Mouse (Mus musculus) lung, postnatal 0 days (tissue): ENCODE results near the gene Rgs8. TPM values are rescaled to one million over a fixed set of nuclear protein-coding genes. Genes with fewer than 3 reads are reported as not detected.

Experiments used
- ATAC-seq: fragments of 200-750 bp; cut with Nextera tagmentation; 2 replicates; pipeline ENCODE4 v1.8.0; 2017; ENCODE audit warnings: moderate library complexity
- DNase-seq: peaks from one replicate; pipeline ENCODE4 v3.0.0-alpha.2; 2016; ENCODE audit warnings: low spot score
- H3K27ac ChIP-seq: fragments of 300-500 bp; sonication (generic); 2 replicates; pipeline ENCODE4 v1.5.1; 2014; ENCODE audit warnings: antibody characterized with exemption, mild to moderate bottlenecking, low read length, mixed read lengths
- H3K27me3 ChIP-seq: fragments of 300-500 bp; sonication (generic); replicated peaks from 2 replicates; pipeline ENCODE4 v1.6.1; 2014; ENCODE audit warnings: low read length, mixed read lengths; ENCODE audit not compliant: insufficient read depth
- H3K36me3 ChIP-seq: fragments of 300-500 bp; sonication (generic); 2 replicates; pipeline ENCODE4 v1.6.1; 2014; ENCODE audit warnings: low read length, mixed read lengths; ENCODE audit not compliant: insufficient read depth
- H3K4me1 ChIP-seq: fragments of 300-500 bp; sonication (generic); 2 replicates; pipeline ENCODE4 v1.6.1; 2014; ENCODE audit warnings: antibody characterized with exemption, low read depth, low read length, mixed read lengths; ENCODE audit not compliant: insufficient read depth
- H3K4me2 ChIP-seq: fragments of 300-500 bp; sonication (generic); replicated peaks from 2 replicates; pipeline ENCODE4 v1.6.1; 2014; ENCODE audit warnings: low read depth, mild to moderate bottlenecking, low read length, moderate library complexity, mixed read lengths
- H3K4me3 ChIP-seq: fragments of 300-500 bp; sonication (generic); 2 replicates; pipeline ENCODE4 v1.5.1; 2014; ENCODE audit warnings: low read depth, low read length
- H3K9ac ChIP-seq: fragments of 300-500 bp; sonication (generic); replicated peaks from 2 replicates; pipeline ENCODE4 v1.6.1; 2014; ENCODE audit warnings: low read depth, mild to moderate bottlenecking
- H3K9me3 ChIP-seq: fragments of 300-500 bp; sonication (generic); 2 replicates; pipeline ENCODE4 v1.6.1; 2016; ENCODE audit warnings: low read length, mixed read lengths
- CTCF ChIP-seq: IDR thresholded peaks from 2 replicates; pipeline ENCODE4 v1.5.1; 2016; ENCODE audit warnings: antibody characterized with exemption, mild to moderate bottlenecking
- EP300 ChIP-seq: IDR thresholded peaks from 2 replicates; pipeline ENCODE4 v1.6.1; 2016; ENCODE audit warnings: antibody characterized with exemption, mild to moderate bottlenecking, control low read depth
- WGBS: fragments of 180-500 bp; shearing (Covaris S2); extraction: QIAGEN DNeasy Blood & Tissue Kit; methylation state at CpG from one replicate; pipeline ENCODE4 v1.1.7; 2014; 5-methylcytosine and 5-hydroxymethylcytosine counted together
- polyA plus RNA-seq: library from polyadenylated mRNA; unstranded; fragments of >200 nt; fragmentation: Nextera tagmentation; extraction: Ambion mirVana; gene quantifications from 2 replicates; pipeline ENCODE4 v1.2.1, GENCODE M21; 2015

The Rgs8 gene
- polyA plus RNA-seq = 0.12 and 0.14 TPM in 2 replicates

GRCm38 (mm10) chr1:153652938-153653623, at the start of gene Rgs8:
Gene Rgs8 (plus strand): TSS chr1:153653025.
- peak within 1 kb of the TSS; percentile 38 for H3K4me2 ChIP-seq
- no peaks in the 10 kb centered on the region for H3K27me3 ChIP-seq
- H3K4me3 ChIP-seq = 0 out of 2 replicates have a peak within 1 kb of the TSS, but pooled peaks have one; percentile 1
- peak; percentile 46 for ATAC-seq
- DNase-seq = peak; percentile 26
- TF ChIP-seq EP300 (no peak), CTCF (no peak)
- H3K9me3 ChIP-seq = no peaks in the 10 kb centered on the region
- H3K9ac ChIP-seq = no peak within 1 kb of the TSS; the same call in 1 of the 2 replicates
- H3K4me1 ChIP-seq = no peaks in the 10 kb centered on the region
- 2% methylated on average over 26 of the region's 26 CpGs for WGBS
- H3K36me3 ChIP-seq = no peaks in the 10 kb centered on the region
- H3K27ac ChIP-seq = no peak within 1 kb of the TSS

DNA sequence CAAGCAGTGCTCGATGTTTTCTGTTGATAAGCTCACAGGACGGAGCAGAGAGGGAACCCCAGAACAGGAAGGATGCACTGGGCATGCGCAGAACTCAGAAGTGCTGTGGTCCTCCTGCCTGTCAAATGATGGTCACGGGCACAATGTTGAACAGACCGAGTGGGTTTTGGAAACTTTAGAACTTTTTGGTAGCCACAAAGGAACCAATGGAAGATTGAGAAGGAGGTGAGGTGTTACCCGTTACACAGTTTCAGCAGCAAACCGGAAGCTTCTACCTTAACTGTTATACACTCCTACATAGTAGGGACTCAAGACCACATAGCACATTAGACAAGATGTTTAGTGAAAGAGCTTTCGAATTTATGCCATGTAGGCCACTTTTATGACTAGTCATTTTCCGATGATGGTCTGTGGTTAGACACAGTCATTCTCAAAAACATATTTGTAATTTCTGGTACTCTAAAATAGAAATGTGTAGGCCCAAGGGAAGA, 35.4 kb upstream of the Rgs8 start:
- Histone ChIP-seq H3K4me3 (no peak overlapping the region), H3K4me1 (no peaks in the 10 kb centered on the region), H3K36me3 (no peaks in the 10 kb centered on the region), H3K4me2 (no peak overlapping the region), H3K27ac (no peak overlapping the region), H3K27me3 (no peaks in the 10 kb centered on the region), H3K9me3 (no peaks in the 10 kb centered on the region), H3K9ac (no peak overlapping the region)
- WGBS = 84% methylated on average over 9 of the region's 9 CpGs
- DNase-seq (no peak), ATAC-seq (no peak)
- TF ChIP-seq EP300 = no peak
- no peak for TF ChIP-seq CTCF

DNA sequence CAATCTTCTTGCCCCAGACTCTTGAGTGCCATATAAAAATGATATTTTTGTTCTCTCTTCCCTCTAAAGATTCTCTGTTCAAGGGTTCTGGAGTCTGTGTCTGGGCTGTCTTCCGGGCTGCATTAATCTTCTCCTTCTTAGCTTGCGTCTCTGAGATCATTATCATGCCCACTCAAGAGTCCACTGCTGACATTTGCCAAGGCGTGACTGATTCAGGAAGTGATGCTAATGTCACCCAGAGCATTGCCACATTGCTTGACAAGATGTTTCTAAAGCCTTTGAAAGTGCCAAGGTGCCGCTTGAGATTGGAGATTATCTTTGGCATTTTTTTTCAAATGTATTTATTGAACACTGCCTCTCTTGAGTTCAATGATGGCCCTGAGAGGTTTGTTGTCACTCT, 29.8 kb upstream of the Rgs8 start:
- TF ChIP-seq CTCF (no peak), EP300 (no peak)
- Histone ChIP-seq H3K4me1 (no peaks in the 10 kb centered on the region), H3K4me2 (no peak overlapping the region), H3K27ac (no peak overlapping the region), H3K9ac (no peak overlapping the region), H3K27me3 (no peaks in the 10 kb centered on the region), H3K9me3 (no peaks in the 10 kb centered on the region), H3K4me3 (no peak overlapping the region), H3K36me3 (no peaks in the 10 kb centered on the region)
- ATAC-seq (no peak), DNase-seq (no peak)
- 56% methylated on average over 4 of the region's 4 CpGs for WGBS

GRCm38 (mm10) chr1:153632686-153633085, 20.1 kb upstream of the Rgs8 start:
- H3K27ac ChIP-seq = no peak overlapping the region
- 88% methylated on average over 6 of the region's 6 CpGs for WGBS
- no peaks in the 10 kb centered on the region for H3K27me3 ChIP-seq
- H3K4me3 ChIP-seq = no peak overlapping the region
- TF ChIP-seq CTCF (no peak), EP300 (no peak)
- ATAC-seq = no peak
- no peak for DNase-seq
- H3K4me2 ChIP-seq = no peak overlapping the region
- H3K9me3 ChIP-seq = no peaks in the 10 kb centered on the region
- peaks cover 5% of the 10 kb centered on the region; the same call in 1 of the 2 replicates for H3K4me1 ChIP-seq
- no peaks in the 10 kb centered on the region for H3K36me3 ChIP-seq
- H3K9ac ChIP-seq = no peak overlapping the region

GRCm38 (mm10) chr1:153635056-153635455, 17.8 kb upstream of the Rgs8 start:
- no peak overlapping the region for H3K4me3 ChIP-seq
- ATAC-seq = peak; percentile 84
- H3K36me3 ChIP-seq = no peaks in the 10 kb centered on the region
- TF ChIP-seq EP300 = no peak; the same call in 1 of the 2 replicates
- TF ChIP-seq CTCF = no peak
- H3K9ac ChIP-seq = no peak overlapping the region
- H3K27me3 ChIP-seq = no peaks in the 10 kb centered on the region
- H3K4me1 ChIP-seq = peaks cover 5% of the 10 kb centered on the region; the same call in 1 of the 2 replicates
- no peak overlapping the region for H3K27ac ChIP-seq
- no peak overlapping the region for H3K4me2 ChIP-seq
- peak; percentile 83 for DNase-seq
- no peaks in the 10 kb centered on the region for H3K9me3 ChIP-seq
- 59% methylated on average over 5 of the region's 5 CpGs for WGBS

GRCm38 (mm10) chr1:153635521-153635920, 17.3 kb upstream of the Rgs8 start:
- no peaks in the 10 kb centered on the region for H3K9me3 ChIP-seq
- peak; percentile 71 for ATAC-seq

More at GRCm38 (mm10) chr1:153635521-153635920, 17.3 kb upstream of the Rgs8 start:
- H3K4me1 ChIP-seq = peaks cover 5% of the 10 kb centered on the region; the same call in 1 of the 2 replicates
- H3K4me3 ChIP-seq = no peak overlapping the region
- no peaks in the 10 kb centered on the region for H3K36me3 ChIP-seq
- no peak overlapping the region for H3K4me2 ChIP-seq
- no peak overlapping the region for H3K9ac ChIP-seq
- TF ChIP-seq CTCF = no peak
- no peak; the same call in 1 of the 2 replicates for TF ChIP-seq EP300
- DNase-seq = peak; percentile 66
- H3K27me3 ChIP-seq = no peaks in the 10 kb centered on the region
- 38% methylated on average over 3 of the region's 3 CpGs for WGBS
- H3K27ac ChIP-seq = no peak overlapping the region
